In genomic region chr9:87015288-87015937, GRCm38 (mm10) we compare ENCODE assay signal across 9 mouse cellular contexts. TPM values are rescaled to one million over a fixed set of nuclear protein-coding genes. Genes with fewer than 3 reads are reported as not detected.
DNase-seq lines count a peak whose midpoint lies in the region; ATAC-seq and TF ChIP-seq lines count a peak whose summit lies in the region.
"Had no signal": no experiment of that assay in that cellular context is flagged by ENCODE, and none has a peak within 500 bp of the region (broad histone marks: within the 10 kb centered on the region; RNA-seq: fewer than 3 reads in every experiment).

Gene Ripply2 (plus strand): TSS chr9:87015537.

- H3K36me3 ChIP-seq in lung, embryonic 14.5 days (ENCODE audit: insufficient read depth) = no peaks in the 10 kb centered on the region
- H3K36me3 ChIP-seq in midbrain, postnatal 0 days (ENCODE audit: insufficient read depth, low read length) = no peaks in the 10 kb centered on the region

- TF ChIP-seq CTCF in lung, embryonic 14.5 days (IDR thresholded peaks at IDR 0.05; ENCODE audit: low read depth) = no peak
- TF ChIP-seq CTCF in lung, adult 2 months (IDR thresholded peaks at IDR 0.05; ENCODE audit: insufficient read depth, low read length) = no peak
- no peak for TF ChIP-seq CTCF in midbrain, postnatal 0 days (IDR thresholded peaks at IDR 0.05)

- DNase-seq in lung, embryonic 14.5 days = peak; percentile 31
- no peak for DNase-seq in lung, adult 2 months
- DNase-seq in cerebellum, postnatal 10 days = peak; percentile 75
- peak; percentile 28 to 38 for DNase-seq in frontal cortex, postnatal 25 days (ENCODE audit: low spot score in 2 of 2)
- DNase-seq in left cerebral cortex, adult 8-10 months (ENCODE audit: low spot score in 2 of 2) = peak; percentile 33 to 35
- DNase-seq in midbrain, postnatal 0 days (ENCODE audit: low spot score) = peak; percentile 43
- DNase-seq in c-Kit-positive CD71-positive TER-119-positive erythroid progenitor cells, embryonic 14.5 days (ENCODE audit: low spot score) = no peak
- no peak for DNase-seq in gastrocnemius, postnatal 36 days

- peak within 1 kb of the TSS; percentile 76 for H3K4me2 ChIP-seq in lung, embryonic 14.5 days
- peak within 1 kb of the TSS; percentile 64 for H3K4me2 ChIP-seq in midbrain, postnatal 0 days (ENCODE audit: low read depth, low read length, poor library complexity, severe bottlenecking)

- H3K27me3 ChIP-seq in lung, embryonic 14.5 days (ENCODE audit: insufficient read depth, low read length) = peaks cover 34% of the 10 kb centered on the region
- no peaks in the 10 kb centered on the region for H3K27me3 ChIP-seq in midbrain, postnatal 0 days (ENCODE audit: insufficient read depth, low read length)

- no peak within 1 kb of the TSS for H3K27ac ChIP-seq in lung, embryonic 14.5 days (ENCODE audit: low read depth)
- peak within 1 kb of the TSS; percentile 70 for H3K27ac ChIP-seq in midbrain, postnatal 0 days (ENCODE audit: low read depth, low read length)

- no peak for TF ChIP-seq POLR2A in lung, adult 2 months (IDR thresholded peaks at IDR 0.05; ENCODE audit: borderline replicate concordance, extremely low read depth, low read depth, low read length)

- H3K9me3 ChIP-seq in lung, embryonic 14.5 days (ENCODE audit: low read depth, low read length) = no peaks in the 10 kb centered on the region
- H3K9me3 ChIP-seq in midbrain, postnatal 0 days (ENCODE audit: low read length) = no peaks in the 10 kb centered on the region

- H3K4me1 ChIP-seq in lung, embryonic 14.5 days (ENCODE audit: insufficient read depth) = no peaks in the 10 kb centered on the region
- no peaks in the 10 kb centered on the region for H3K4me1 ChIP-seq in lung, adult 2 months (ENCODE audit: control insufficient read depth, insufficient read depth, low read length)
- peaks cover 7% of the 10 kb centered on the region; the same call in 1 of the 2 replicates for H3K4me1 ChIP-seq in midbrain, postnatal 0 days (ENCODE audit: insufficient read depth, low read length)

- intact Hi-C loops in gastrocnemius, postnatal 36 days (cut with DNase I) = no loop called here

- WGBS in lung, embryonic 14.5 days = under 1% methylated on average over 71 of the region's 71 CpGs
- WGBS in lung, adult 2 months = 1% methylated on average over 71 of the region's 71 CpGs
- WGBS in midbrain, postnatal 0 days = under 1% methylated on average over 68 of the region's 71 CpGs

- H3K9ac ChIP-seq in lung, embryonic 14.5 days = 0 out of 2 replicates have a peak within 1 kb of the TSS, but pooled peaks have one; percentile 11
- H3K9ac ChIP-seq in midbrain, postnatal 0 days (replicated peaks; ENCODE audit: low read length, poor library complexity, severe bottlenecking) = peak within 1 kb of the TSS; percentile 65

- ATAC-seq in lung, embryonic 14.5 days (ENCODE audit: insufficient read depth) = peak; percentile 60; the same call in 1 of the 2 replicates
- peak; percentile 84 for ATAC-seq in midbrain, postnatal 0 days (ENCODE audit: low FRiP score)

- H3K4me3 ChIP-seq in lung, embryonic 14.5 days (ENCODE audit: low read depth, low read length) = peak within 1 kb of the TSS; percentile 43
- no peak within 1 kb of the TSS for H3K4me3 ChIP-seq in lung, adult 2 months (replicated peaks; ENCODE audit: extremely low read depth, low read depth, low read length)
- peak within 1 kb of the TSS; percentile 62 for H3K4me3 ChIP-seq in midbrain, postnatal 0 days (ENCODE audit: low read depth, low read length)
- H3K4me3 ChIP-seq: myocyte had no signal

RNA-seq across cellular contexts. Expression of gene Ripply2, which starts in this region (rescaled TPM):
- not detected in 2 replicates for polyA plus RNA-seq in lung, embryonic 14.5 days (2014; fragmentation: Nextera tagmentation; extraction: Ambion mirVana)
- polyA plus RNA-seq in lung, adult 2 months (2012; rRNA removed) = not detected in 2 replicates
- 10 to 100 TPM in 1 of 4 experiments, 1 to 10 TPM in 3; 8.4 to 11.0 (median 8.9) TPM for total RNA-seq in left cerebral cortex, adult 8-10 months (2022)
- total RNA-seq in midbrain, postnatal 0 days (2014; rRNA removed) = 2.6 and 3.5 TPM in 2 replicates
- 16.4 and 17.1 TPM in 2 replicates for polyA plus RNA-seq in midbrain, postnatal 0 days (2015; fragmentation: Nextera tagmentation; extraction: Ambion mirVana)
- total RNA-seq in gastrocnemius, postnatal 36 days (2021) = not detected
- polyA plus RNA-seq: myocyte had no signal

Comparison
In these comparisons a context has a peak if more than half of its experiments do, and no peak if none do; other contexts are left out.
1. RNA of gene Ripply2 (polyA plus RNA-seq): 16.4 to 17.1 TPM in midbrain, postnatal 0 days; not detected in lung, embryonic 14.5 days and not detected in lung, adult 2 months; every median in the first group is over 10 times any median in the second.
2. Peak in DNase-seq, ATAC-seq, H3K4me3 ChIP-seq, H3K9ac ChIP-seq and H3K4me2 ChIP-seq in lung, embryonic 14.5 days; RNA of the gene not detected or under 1 TPM.
3. DNase-seq: peak in cerebellum, postnatal 10 days (2 of 2), frontal cortex, postnatal 25 days (2 of 2), left cerebral cortex, adult 8-10 months (2 of 2) and midbrain, postnatal 0 days (single experiment); none in lung, adult 2 months (single experiment), c-Kit-positive CD71-positive TER-119-positive erythroid progenitor cells, embryonic 14.5 days (single experiment) and gastrocnemius, postnatal 36 days (0 of 2).